8 mouse cellular contexts compared by ENCODE assay signal in the genomic region with DNA sequence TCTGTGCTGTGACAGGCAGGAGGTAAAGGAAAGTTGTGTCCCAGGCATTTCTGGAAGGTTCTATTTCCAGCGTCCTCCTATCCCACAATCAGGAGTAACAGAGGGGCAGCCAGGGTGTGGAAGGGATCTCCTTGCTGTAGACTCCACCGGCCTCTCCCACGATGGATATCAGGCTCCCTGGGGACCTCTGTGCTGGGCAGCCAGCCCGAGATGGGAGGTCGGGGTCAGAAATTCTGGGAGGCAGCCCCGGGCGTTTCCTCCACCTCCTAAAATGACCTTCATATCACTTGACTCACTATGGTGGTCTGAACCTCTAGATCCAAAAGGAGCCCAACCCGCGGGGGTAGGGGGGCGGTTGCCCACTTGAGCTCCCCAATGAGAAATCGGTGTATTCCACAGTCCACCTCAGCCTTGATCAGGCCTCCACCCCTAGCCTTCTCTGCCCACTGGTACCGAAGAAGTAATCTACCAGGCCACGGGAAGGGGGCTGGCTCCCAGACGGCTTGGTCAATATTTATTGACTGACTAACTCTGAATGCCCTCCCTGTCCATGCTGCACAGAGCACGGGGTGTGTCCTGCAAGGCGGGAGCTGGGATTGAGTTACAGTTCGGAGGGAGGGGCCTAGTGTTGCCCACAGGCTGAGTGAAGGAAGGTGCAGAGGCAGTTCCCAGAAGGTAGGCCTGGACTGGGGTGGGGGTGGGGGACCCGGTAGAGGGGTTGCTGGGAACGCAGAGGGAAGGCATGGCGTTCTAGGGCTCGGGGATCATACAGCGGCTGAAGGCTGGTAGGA. TPM values are rescaled to one million over a fixed set of nuclear protein-coding genes. Genes with fewer than 3 reads are reported as not detected.
A peak's percentile ranks its signal among the peaks of the same experiment; 100 is the strongest.
DNase-seq lines count a peak whose midpoint lies in the region; ATAC-seq and TF ChIP-seq lines count a peak whose summit lies in the region.

A gene (plus strand): TSS at position 625 of the 791 bp plus-strand sequence.

- H3K36me3 ChIP-seq in embryonic facial prominence, embryonic 11.5 days (replicated peaks; ENCODE audit: control insufficient read depth, insufficient read depth, low read depth, low read length), result no peaks in the 10 kb centered on the region
- H3K36me3 ChIP-seq in hindbrain, postnatal 0 days (ENCODE audit: insufficient read depth, low read length), result no peaks in the 10 kb centered on the region
- H3K36me3 ChIP-seq in liver, embryonic 13.5 days, result no peaks in the 10 kb centered on the region
- H3K36me3 ChIP-seq in neural tube, embryonic 12.5 days, result no peaks in the 10 kb centered on the region

- peak within 1 kb of the TSS; percentile 78 for H3K4me2 ChIP-seq in embryonic facial prominence, embryonic 11.5 days (ENCODE audit: low read depth, low read length)
- H3K4me2 ChIP-seq in hindbrain, postnatal 0 days (ENCODE audit: low read depth, low read length), result peak within 1 kb of the TSS; percentile 41
- peak within 1 kb of the TSS; percentile 54 for H3K4me2 ChIP-seq in liver, embryonic 13.5 days
- H3K4me2 ChIP-seq in neural tube, embryonic 12.5 days (replicated peaks), result peak within 1 kb of the TSS; percentile 63

- peaks cover 8% of the 10 kb centered on the region for H3K4me1 ChIP-seq in embryonic facial prominence, embryonic 11.5 days (ENCODE audit: control insufficient read depth, insufficient read depth, low read length)
- H3K4me1 ChIP-seq in hindbrain, postnatal 0 days (ENCODE audit: insufficient read depth, low read length), result no peaks in the 10 kb centered on the region
- peaks cover 29% of the 10 kb centered on the region for H3K4me1 ChIP-seq in liver, embryonic 13.5 days (replicated peaks)
- peaks cover 13% of the 10 kb centered on the region for H3K4me1 ChIP-seq in neural tube, embryonic 12.5 days

- peak within 1 kb of the TSS; percentile 67 for H3K9ac ChIP-seq in embryonic facial prominence, embryonic 11.5 days (replicated peaks; ENCODE audit: low read length)
- H3K9ac ChIP-seq in hindbrain, postnatal 0 days (replicated peaks; ENCODE audit: low read length), result 0 out of 2 replicates have a peak within 1 kb of the TSS, but pooled peaks have one; percentile 3
- 0 out of 2 replicates have a peak within 1 kb of the TSS, but pooled peaks have one; percentile 19 for H3K9ac ChIP-seq in liver, embryonic 13.5 days
- H3K9ac ChIP-seq in neural tube, embryonic 12.5 days, result peak within 1 kb of the TSS; percentile 47

- no peaks in the 10 kb centered on the region; the same call in 1 of the 2 replicates for H3K27me3 ChIP-seq in embryonic facial prominence, embryonic 11.5 days (ENCODE audit: control insufficient read depth, insufficient read depth, low read length)
- peaks cover 5% of the 10 kb centered on the region; the same call in 1 of the 2 replicates for H3K27me3 ChIP-seq in hindbrain, postnatal 0 days (ENCODE audit: insufficient read depth, low read length)
- peaks cover 32% of the 10 kb centered on the region for H3K27me3 ChIP-seq in liver, embryonic 13.5 days
- peaks cover 14% of the 10 kb centered on the region for H3K27me3 ChIP-seq in neural tube, embryonic 12.5 days (replicated peaks)

- H3K27ac ChIP-seq in embryonic facial prominence, embryonic 11.5 days (replicated peaks; ENCODE audit: low read depth, low read length), result no peak within 1 kb of the TSS
- H3K27ac ChIP-seq in hindbrain, postnatal 0 days, result no peak within 1 kb of the TSS
- H3K27ac ChIP-seq in liver, embryonic 13.5 days, result no peak within 1 kb of the TSS
- H3K27ac ChIP-seq in neural tube, embryonic 12.5 days, result no peak within 1 kb of the TSS

- WGBS in embryonic facial prominence, embryonic 11.5 days, result 14% methylated on average over 22 of the region's 22 CpGs
- WGBS in hindbrain, postnatal 0 days, result 17% methylated on average over 22 of the region's 22 CpGs
- WGBS in liver, embryonic 13.5 days (ENCODE audit: insufficient replicate concordance), result 29% methylated on average over 22 of the region's 22 CpGs
- 15% methylated on average over 22 of the region's 22 CpGs for WGBS in neural tube, embryonic 12.5 days

- peak; percentile 90 for ATAC-seq in embryonic facial prominence, embryonic 11.5 days (replicated peaks; ENCODE audit: insufficient number of reproducible peaks, low FRiP score, low TSS enrichment, low read depth)
- peak; percentile 28; the same call in 1 of the 2 replicates for ATAC-seq in hindbrain, postnatal 0 days
- ATAC-seq in liver, embryonic 13.5 days (ENCODE audit: low read depth), result peak; percentile 49
- peak; percentile 82 for ATAC-seq in neural tube, embryonic 12.5 days (ENCODE audit: low FRiP score, low read depth)

- H3K4me3 ChIP-seq in embryonic facial prominence, embryonic 11.5 days (ENCODE audit: low read depth, low read length), result peak within 1 kb of the TSS; percentile 46
- H3K4me3 ChIP-seq in hindbrain, postnatal 0 days (ENCODE audit: low read length), result no peak within 1 kb of the TSS
- peak within 1 kb of the TSS; percentile 39 for H3K4me3 ChIP-seq in liver, embryonic 13.5 days (replicated peaks)
- H3K4me3 ChIP-seq in neural tube, embryonic 12.5 days, result peak within 1 kb of the TSS; percentile 17

- H3K9me3 ChIP-seq in embryonic facial prominence, embryonic 11.5 days (replicated peaks; ENCODE audit: control insufficient read depth, low read length), result no peaks in the 10 kb centered on the region
- H3K9me3 ChIP-seq in hindbrain, postnatal 0 days (ENCODE audit: low read length), result no peaks in the 10 kb centered on the region
- H3K9me3 ChIP-seq in liver, embryonic 13.5 days (replicated peaks), result no peaks in the 10 kb centered on the region
- no peaks in the 10 kb centered on the region for H3K9me3 ChIP-seq in neural tube, embryonic 12.5 days

- DNase-seq in gastrocnemius, adult 18-20 months (ENCODE audit: low spot score), result peak; percentile 39
- no peak for DNase-seq in gastrocnemius, postnatal 25 days
- DNase-seq in embryonic facial prominence, embryonic 11.5 days (ENCODE audit: low spot score), result peak; percentile 84
- no peak for DNase-seq in hindbrain, postnatal 0 days (ENCODE audit: low spot score)
- no peak for DNase-seq in liver, embryonic 13.5 days
- DNase-seq in right cerebral cortex, adult 2 months (ENCODE audit: low spot score in 2 of 2), result no peak
- DNase-seq in layer of hippocampus, postnatal 10 days (ENCODE audit: low spot score in 2 of 2), result no peak

- TF ChIP-seq CTCF in hindbrain, postnatal 0 days (IDR thresholded peaks at IDR 0.05; ENCODE audit: low read depth), result no peak

RNA-seq across cellular contexts. Expression of the gene that starts here (rescaled TPM):
- total RNA-seq in gastrocnemius, adult 18-20 months (2021), result under 1 TPM in 1 of 2 experiments, not detected in 1; 0.23 TPM
- under 1 TPM; 0.23 to 0.27 TPM for total RNA-seq in gastrocnemius, postnatal 25 days (2021)
- 15.5 and 19.2 TPM in 2 replicates for polyA plus RNA-seq in embryonic facial prominence, embryonic 11.5 days (2014; fragmentation: Nextera tagmentation; extraction: Ambion mirVana)
- total RNA-seq in hindbrain, postnatal 0 days (2014; rRNA removed), result 4.5 and 5.9 TPM in 2 replicates
- 3.3 TPM in 2 replicates for polyA plus RNA-seq in hindbrain, postnatal 0 days (2015; fragmentation: Nextera tagmentation; extraction: Ambion mirVana)
- polyA plus RNA-seq in liver, embryonic 13.5 days (2015; fragmentation: Nextera tagmentation; extraction: Ambion mirVana), result 7.6 and 7.7 TPM in 2 replicates
- 9.8 and 13.0 TPM in 2 replicates for polyA plus RNA-seq in neural tube, embryonic 12.5 days (2016; fragmentation: Nextera tagmentation; extraction: Ambion mirVana)
- 1 to 10 TPM in 1 of 2 experiments, under 1 TPM in 1; 0.78 to 1.3 TPM for total RNA-seq in layer of hippocampus, postnatal 10 days (2021)

Comparison
In these comparisons a context has a peak if more than half of its experiments do, and no peak if none do; other contexts are left out.
1. Peak in DNase-seq in gastrocnemius, adult 18-20 months; RNA of the gene not detected or under 1 TPM.
2. ATAC-seq: peak in every context shown above with its lines; median percentile 90 in embryonic facial prominence, embryonic 11.5 days; 82 in neural tube, embryonic 12.5 days; 49 in liver, embryonic 13.5 days; 28 in hindbrain, postnatal 0 days.
3. H3K9ac ChIP-seq: peak in every context shown above with its lines; median percentile 67 in embryonic facial prominence, embryonic 11.5 days; 47 in neural tube, embryonic 12.5 days; 19 in liver, embryonic 13.5 days; 3 in hindbrain, postnatal 0 days.